Mouse (Mus musculus) c-Kit-positive CD71-positive TER-119-negative erythroid progenitor cells, embryonic 14.5 days (primary cell): ENCODE measurements around the gene Ate1.
"Not testable (repeated sequence)": the region's sequence is repeated elsewhere in the genome, so short reads cannot be mapped to it uniquely, and the experiment has no call there.

Experiments
- DNase-seq: peaks from one replicate; pipeline ENCODE4 v3.0.0-alpha.2; 2013; ENCODE audit warnings: low read depth

Gene Ate1

GRCm38 (mm10) chr7:130520049-130520425, at the start of gene Ate1:
TSS of gene Ate1 (minus strand) at chr7:130520369.
- DNase-seq = no peak

GRCm38 (mm10) chr7:130568783-130569436, 48.7 kb upstream of the Ate1 start:
- no peak for DNase-seq

GRCm38 (mm10) chr7:130564596-130564995, 44.4 kb upstream of the Ate1 start:
- no peak for DNase-seq

- DNase-seq = no peak
These were observed 43.7 kb upstream of the Ate1 start for GRCm38 (mm10) chr7:130563880-130564279.

GRCm38 (mm10) chr7:130563276-130563675, 43.1 kb upstream of the Ate1 start:
- DNase-seq = no peak

- DNase-seq = no peak
These were observed 40.8 kb upstream of the Ate1 start for GRCm38 (mm10) chr7:130560933-130561332.

GRCm38 (mm10) chr7:130558592-130558991, 38.4 kb upstream of the Ate1 start:
- no peak for DNase-seq

- DNase-seq = no peak
These were observed 35.4 kb upstream of the Ate1 start for GRCm38 (mm10) chr7:130555597-130555996.

GRCm38 (mm10) chr7:130553321-130553720, 33.2 kb upstream of the Ate1 start:
- no peak for DNase-seq

- no peak for DNase-seq
These were observed 32.6 kb upstream of the Ate1 start for GRCm38 (mm10) chr7:130552780-130553179.

- DNase-seq = no peak
These were observed 27.5 kb upstream of the Ate1 start for GRCm38 (mm10) chr7:130547635-130548175.

- DNase-seq = peak; percentile 84
These were observed 26.8 kb upstream of the Ate1 start for GRCm38 (mm10) chr7:130546791-130547484.

- no peak for DNase-seq
These were observed 26.2 kb upstream of the Ate1 start for GRCm38 (mm10) chr7:130546421-130546790.

- no peak for DNase-seq
These were observed 25.7 kb upstream of the Ate1 start for GRCm38 (mm10) chr7:130545893-130546292.

GRCm38 (mm10) chr7:130545401-130545800, 25.2 kb upstream of the Ate1 start:
- no peak for DNase-seq

- no peak for DNase-seq
These were observed 23.0 kb upstream of the Ate1 start for GRCm38 (mm10) chr7:130543181-130543580.

GRCm38 (mm10) chr7:130540176-130540575, 20.0 kb upstream of the Ate1 start:
- no peak for DNase-seq

- DNase-seq = no peak
These were observed 16.9 kb upstream of the Ate1 start for GRCm38 (mm10) chr7:130537068-130537467.

GRCm38 (mm10) chr7:130535174-130535573, 15.0 kb upstream of the Ate1 start:
- DNase-seq = no peak

- DNase-seq = peak; percentile 80
These were observed 13.4 kb upstream of the Ate1 start for GRCm38 (mm10) chr7:130533316-130534260.

- DNase-seq = not testable (repeated sequence)
These were observed 11.0 kb upstream of the Ate1 start for GRCm38 (mm10) chr7:130531138-130531537.

GRCm38 (mm10) chr7:130527306-130527705, 7.1 kb upstream of the Ate1 start:
- DNase-seq = no peak
